26 mouse cellular contexts compared by ENCODE assay signal in the genomic region with DNA sequence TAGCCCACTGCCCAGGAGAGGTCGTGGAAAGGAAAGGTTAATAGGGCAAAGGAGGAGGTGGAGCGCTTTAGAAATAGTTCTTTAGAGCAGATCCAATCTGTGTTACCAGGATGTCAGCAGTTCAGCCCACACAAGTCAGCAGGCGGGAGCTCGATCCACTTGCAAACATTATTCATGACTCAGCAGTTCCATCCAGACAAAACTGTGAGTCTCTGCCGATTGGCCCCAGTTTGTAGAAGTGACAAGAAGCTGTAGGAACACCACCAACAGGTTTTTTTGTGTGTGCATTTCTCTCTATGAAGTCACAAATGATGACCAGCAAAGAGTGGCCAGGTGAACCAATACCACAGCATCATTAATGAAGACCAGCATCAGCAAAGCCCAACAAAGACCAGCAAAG. TPM values are rescaled to one million over a fixed set of nuclear protein-coding genes. Genes with fewer than 3 reads are reported as not detected.
"Had no signal": no experiment of that assay in that cellular context is flagged by ENCODE, and none has a peak within 500 bp of the region (broad histone marks: within the 10 kb centered on the region; RNA-seq: fewer than 3 reads in every experiment).

No protein-coding gene starts in this region.

- H3K27ac ChIP-seq: gastrocnemius, adult 2 months; heart, adult 2 months; hindbrain, embryonic 10.5 days; hindbrain, embryonic 12.5 days; hindbrain, embryonic 14.5 days; intestine, embryonic 15.5 days; layer of hippocampus, adult 2 months; left cerebral cortex, adult 2 months; limb, embryonic 10.5 days; limb, embryonic 12.5 days; liver, embryonic 13.5 days had no signal

- H3K4me2 ChIP-seq: heart, embryonic 12.5 days; hindbrain, embryonic 12.5 days; hindbrain, embryonic 14.5 days; intestine, embryonic 15.5 days; limb, embryonic 12.5 days; liver, embryonic 11.5 days; liver, embryonic 13.5 days had no signal

- ATAC-seq: hindbrain, embryonic 16.5 days; inflammation-experienced regulatory T-cells, adult 6 months; intestine, embryonic 15.5 days; intestine, postnatal 0 days had no signal

- H3K9ac ChIP-seq: heart, embryonic 12.5 days; hindbrain, embryonic 12.5 days; hindbrain, embryonic 14.5 days; intestine, embryonic 15.5 days; limb, embryonic 12.5 days; liver, embryonic 13.5 days had no signal

- H3K4me3 ChIP-seq: gastrocnemius, adult 2 months; heart, adult 2 months; heart, embryonic 12.5 days; hindbrain, embryonic 10.5 days; hindbrain, embryonic 12.5 days; intestine, embryonic 15.5 days; layer of hippocampus, adult 2 months; left cerebral cortex, adult 2 months; limb, embryonic 10.5 days; limb, embryonic 12.5 days; liver, embryonic 13.5 days had no signal

- H3K36me3 ChIP-seq: heart, embryonic 12.5 days; hindbrain, embryonic 10.5 days; hindbrain, embryonic 12.5 days; intestine, embryonic 15.5 days; limb, embryonic 10.5 days; limb, embryonic 12.5 days; liver, embryonic 13.5 days had no signal

- H3K9me3 ChIP-seq: hindbrain, embryonic 10.5 days; hindbrain, embryonic 12.5 days; intestine, embryonic 15.5 days; limb, embryonic 10.5 days; limb, embryonic 12.5 days; liver, embryonic 13.5 days had no signal

- DNase-seq: gastrocnemius, adult 2 months; gastrocnemius, postnatal 10 days; gastrocnemius, postnatal 25 days; heart, adult 2 months; heart, postnatal 10 days; heart, postnatal 4 days; kidney, adult 18-20 months; kidney, adult 8-10 months; kidney, postnatal 10 days; kidney, postnatal 25 days; kidney, postnatal 4 days; liver; liver, embryonic 13.5 days had no signal

- H3K4me1 ChIP-seq: heart, embryonic 12.5 days; intestine, embryonic 15.5 days had no signal

- H3K27me3 ChIP-seq: heart, embryonic 12.5 days; hindbrain, embryonic 12.5 days; intestine, embryonic 15.5 days; limb, embryonic 12.5 days; liver, embryonic 13.5 days had no signal

RNA-seq across cellular contexts. Expression of a gene that starts 28.1 kb away (rescaled TPM):
- polyA plus RNA-seq: inflammation-experienced regulatory T-cells, adult 6 months had no signal
